Mouse (Mus musculus) forebrain, embryonic 16.5 days (tissue): Measurements from ENCODE around the gene Gm17416. TPM values are rescaled to one million over a fixed set of nuclear protein-coding genes. Genes with fewer than 3 reads are reported as not detected.

Source experiments
- ATAC-seq: fragments of 200-750 bp; cut with Nextera tagmentation; 2 replicates; pipeline ENCODE4 v1.8.0; 2017; ENCODE audit warnings: mild to moderate bottlenecking, moderate library complexity
- H3K27ac ChIP-seq: fragments of 300-500 bp; sonication (generic); 2 replicates; pipeline ENCODE4 v1.5.1; 2014; ENCODE audit warnings: low read length, control low read depth
- H3K27me3 ChIP-seq: fragments of 300-500 bp; sonication (generic); replicated peaks from 2 replicates; pipeline ENCODE4 v1.6.1; 2014; ENCODE audit warnings: low read length; ENCODE audit not compliant: control insufficient read depth, insufficient read depth
- H3K36me3 ChIP-seq: fragments of 300-500 bp; sonication (generic); 2 replicates; pipeline ENCODE4 v1.6.1; 2014; ENCODE audit not compliant: control insufficient read depth, insufficient read depth
- H3K4me1 ChIP-seq: fragments of 300-500 bp; sonication (generic); replicated peaks from 2 replicates; pipeline ENCODE4 v1.6.1; 2014; ENCODE audit warnings: low read length; ENCODE audit not compliant: control insufficient read depth, insufficient read depth
- H3K4me2 ChIP-seq: fragments of 300-500 bp; sonication (generic); 2 replicates; pipeline ENCODE4 v1.6.1; 2014; ENCODE audit warnings: mild to moderate bottlenecking, low read length, control low read depth
- H3K4me3 ChIP-seq: fragments of 300-500 bp; sonication (generic); replicated peaks from 2 replicates; pipeline ENCODE4 v1.5.1; 2014; ENCODE audit warnings: mild to moderate bottlenecking, low read length, control low read depth
- H3K9ac ChIP-seq: fragments of 300-500 bp; sonication (generic); replicated peaks from 2 replicates; pipeline ENCODE4 v1.6.1; 2014; ENCODE audit warnings: low read depth, low read length, control low read depth
- H3K9me3 ChIP-seq: fragments of 300-500 bp; sonication (generic); 2 replicates; pipeline ENCODE4 v1.6.1; 2016; ENCODE audit warnings: low read length; ENCODE audit not compliant: control insufficient read depth
- WGBS: fragments of 180-500 bp; shearing (Covaris S2); extraction: QIAGEN DNeasy Blood & Tissue Kit; methylation state at CpG from one replicate; pipeline ENCODE4 v1.1.7; 2014; 5-methylcytosine and 5-hydroxymethylcytosine counted together
- polyA plus RNA-seq: library from polyadenylated mRNA; unstranded; fragments of >200 nt; fragmentation: Nextera tagmentation; extraction: Ambion mirVana; gene quantifications from 2 replicates; pipeline ENCODE4 v1.2.1, GENCODE M21; 2015

Gm17416 gene
- polyA plus RNA-seq, 1 experiment from 2014 or later: not detected

GRCm38 (mm10) chr2:152617374-152617773 lies 48.2 kb downstream of the Gm17416 start:
- Histone ChIP-seq H3K27me3 (no peaks in the 10 kb centered on the region), H3K4me1 (no peaks in the 10 kb centered on the region), H3K4me2 (no peak overlapping the region), H3K9me3 (no peaks in the 10 kb centered on the region), H3K27ac (no peak overlapping the region), H3K9ac (no peak overlapping the region), H3K4me3 (no peak overlapping the region), H3K36me3 (no peaks in the 10 kb centered on the region)
- ATAC-seq: no peak
- 58% methylated on average over 5 of the region's 5 CpGs for WGBS

Other genes starting within 250 kb of the Gm17416 start
- 104 and 111 TPM in 2 replicates for gene Rbck1, start 236.7 kb upstream of the Gm17416 start, polyA plus RNA-seq
- 0.78 and 1.9 TPM in 2 replicates for gene Trib3, start 225.3 kb upstream of the Gm17416 start, polyA plus RNA-seq
- 10.5 and 22.6 TPM in 2 replicates for gene Nrsn2, start 192.7 kb upstream of the Gm17416 start, polyA plus RNA-seq
- 15.8 and 16.8 TPM in 2 replicates for gene Sox12, start 171.3 kb upstream of the Gm17416 start, polyA plus RNA-seq
- 13.3 and 14.1 TPM in 2 replicates for gene Zcchc3, start 154.3 kb upstream of the Gm17416 start, polyA plus RNA-seq
- 1.4 and 1.9 TPM in 2 replicates for gene 6820408C15Rik, start 153.8 kb upstream of the Gm17416 start, polyA plus RNA-seq
- gene Defb23, start 104.7 kb upstream of the Gm17416 start, polyA plus RNA-seq: not detected in 2 replicates
- not detected in 2 replicates for gene Defb20, start 92.3 kb upstream of the Gm17416 start, polyA plus RNA-seq
- gene Defb22, start 79.2 kb upstream of the Gm17416 start, polyA plus RNA-seq: not detected in 2 replicates
- gene Defb26, start 57.6 kb upstream of the Gm17416 start, polyA plus RNA-seq: not detected in 2 replicates
- gene Defb28, start 51.1 kb upstream of the Gm17416 start, polyA plus RNA-seq: not detected in 2 replicates
- not detected in 2 replicates for gene Defb29, start 29.2 kb upstream of the Gm17416 start, polyA plus RNA-seq
- gene Defb21, start 3.4 kb downstream of the Gm17416 start, polyA plus RNA-seq: not detected in 2 replicates
- gene Defb19, start 11.0 kb downstream of the Gm17416 start, polyA plus RNA-seq: not detected in 2 replicates
- not detected in 2 replicates for gene Defb45, start 30.1 kb downstream of the Gm17416 start, polyA plus RNA-seq
- gene Defb36, start 35.0 kb downstream of the Gm17416 start, polyA plus RNA-seq: not detected in 2 replicates
- gene Defb25, start 53.7 kb downstream of the Gm17416 start, polyA plus RNA-seq: not detected in 2 replicates
- 0.32 and 0.67 TPM in 2 replicates for gene Rem1, start 57.6 kb downstream of the Gm17416 start, polyA plus RNA-seq
- 173 and 174 TPM in 2 replicates for gene H13, start 100.1 kb downstream of the Gm17416 start, polyA plus RNA-seq
- gene Mcts2, start 117.7 kb downstream of the Gm17416 start, polyA plus RNA-seq: 29.3 and 32.8 TPM in 2 replicates
- 22.3 and 26.0 TPM in 2 replicates for gene Id1, start 166.9 kb downstream of the Gm17416 start, polyA plus RNA-seq
- gene Cox4i2, start 184.8 kb downstream of the Gm17416 start, polyA plus RNA-seq: 4.7 and 6.0 TPM in 2 replicates